Mouse (Mus musculus) kidney, embryonic 16.5 days (tissue): ENCODE results near the gene Vmn1r171. TPM values are rescaled to one million over a fixed set of nuclear protein-coding genes. Genes with fewer than 3 reads are reported as not detected.
"Not testable (repeated sequence)": the region's sequence is repeated elsewhere in the genome, so short reads cannot be mapped to it uniquely, and the experiment has no call there.

Source experiments
- ATAC-seq: fragments of 200-750 bp; cut with Nextera tagmentation; 2 replicates; pipeline ENCODE4 v1.8.0; 2017; ENCODE audit warnings: moderate TSS enrichment; ENCODE audit not compliant: low FRiP score, low TSS enrichment
- H3K27ac ChIP-seq: fragments of 300-500 bp; sonication (generic); 2 replicates; pipeline ENCODE4 v1.5.1; 2014; ENCODE audit warnings: low read length
- H3K27me3 ChIP-seq: fragments of 300-500 bp; sonication (generic); 2 replicates; pipeline ENCODE4 v1.6.1; 2014; ENCODE audit warnings: low read length, control low read depth, mixed read lengths; ENCODE audit not compliant: insufficient read depth
- H3K36me3 ChIP-seq: fragments of 300-500 bp; sonication (generic); 2 replicates; pipeline ENCODE4 v1.6.1; 2014; ENCODE audit warnings: low read length, control low read depth, mixed read lengths; ENCODE audit not compliant: insufficient read depth
- H3K4me1 ChIP-seq: fragments of 300-500 bp; sonication (generic); 2 replicates; pipeline ENCODE4 v1.6.1; 2014; ENCODE audit warnings: low read length, control low read depth, mixed read lengths; ENCODE audit not compliant: insufficient read depth
- H3K4me2 ChIP-seq: fragments of 300-500 bp; sonication (generic); replicated peaks from 2 replicates; pipeline ENCODE4 v1.6.1; 2014; ENCODE audit warnings: low read depth, low read length
- H3K4me3 ChIP-seq: fragments of 300-500 bp; sonication (generic); 2 replicates; pipeline ENCODE4 v1.5.1; 2014; ENCODE audit warnings: mild to moderate bottlenecking, low read length
- H3K9ac ChIP-seq: fragments of 300-500 bp; sonication (generic); replicated peaks from 2 replicates; pipeline ENCODE4 v1.6.1; 2014; ENCODE audit warnings: low read length
- H3K9me3 ChIP-seq: fragments of 300-500 bp; sonication (generic); 2 replicates; pipeline ENCODE4 v1.6.1; 2016; ENCODE audit warnings: low read length, control low read depth
- WGBS: fragments of 180-500 bp; shearing (Covaris S2); extraction: QIAGEN DNeasy Blood & Tissue Kit; methylation state at CpG from one replicate; pipeline ENCODE4 v1.1.7; 2014; 5-methylcytosine and 5-hydroxymethylcytosine counted together
- polyA plus RNA-seq: library from polyadenylated mRNA; unstranded; fragments of >200 nt; fragmentation: Nextera tagmentation; extraction: Ambion mirVana; gene quantifications from 2 replicates; pipeline ENCODE4 v1.2.1, GENCODE M21; 2015

Gene Vmn1r171
- polyA plus RNA-seq, result not detected in 2 replicates

GRCm38 (mm10) chr7:23630422-23630821 lies at the start of gene Vmn1r171:
TSS of gene Vmn1r171 (plus strand) at chr7:23630722.
- no peak within 1 kb of the TSS for H3K9ac ChIP-seq
- no peaks in the 10 kb centered on the region for H3K4me1 ChIP-seq
- no peak within 1 kb of the TSS for H3K4me2 ChIP-seq
- H3K27ac ChIP-seq, result no peak within 1 kb of the TSS
- H3K36me3 ChIP-seq, result no peaks in the 10 kb centered on the region
- no peak for ATAC-seq
- no peak within 1 kb of the TSS for H3K4me3 ChIP-seq
- no peaks in the 10 kb centered on the region for H3K27me3 ChIP-seq
- H3K9me3 ChIP-seq, result peaks cover 6% of the 10 kb centered on the region; the same call in 1 of the 2 replicates

GRCm38 (mm10) chr7:23605875-23606274 lies 24.6 kb upstream of the Vmn1r171 start, which contains the start of gene Vmn1r170:
TSS of gene Vmn1r170 (plus strand) at chr7:23606175.
- not testable (repeated sequence) for H3K27me3 ChIP-seq, H3K4me3 ChIP-seq, H3K9ac ChIP-seq, H3K4me1 ChIP-seq, H3K4me2 ChIP-seq, H3K9me3 ChIP-seq, H3K27ac ChIP-seq, ATAC-seq, H3K36me3 ChIP-seq
- WGBS, result 29% methylated on average over 1 of the region's 1 CpGs

- 69% methylated on average over 2 of the region's 2 CpGs for WGBS
- no peak within 1 kb of the TSS for H3K27ac ChIP-seq
- H3K4me1 ChIP-seq, result no peaks in the 10 kb centered on the region
- no peak within 1 kb of the TSS for H3K9ac ChIP-seq
- H3K4me3 ChIP-seq, result no peak within 1 kb of the TSS
- no peaks in the 10 kb centered on the region for H3K36me3 ChIP-seq
- no peaks in the 10 kb centered on the region for H3K9me3 ChIP-seq
- no peak within 1 kb of the TSS for H3K4me2 ChIP-seq
- no peak for ATAC-seq
- H3K27me3 ChIP-seq, result no peaks in the 10 kb centered on the region
Measured at GRCm38 (mm10) chr7:23658016-23658415, 27.5 kb downstream of the Vmn1r171 start, which contains the start of gene Vmn1r172. TSS of gene Vmn1r172 (plus strand) at chr7:23658316.

Other genes with a start within 250 kb of the Vmn1r171 start
- gene Nlrp5, start 244.8 kb upstream of the Vmn1r171 start, polyA plus RNA-seq, result not detected in 2 replicates
- gene Vmn1r167, start 123.5 kb upstream of the Vmn1r171 start, polyA plus RNA-seq, result not detected in 2 replicates
- not detected in 2 replicates for gene Vmn1r168, start 91.0 kb upstream of the Vmn1r171 start, polyA plus RNA-seq
- not detected in 2 replicates for gene Vmn1r169, start 55.2 kb upstream of the Vmn1r171 start, polyA plus RNA-seq
- not detected in 2 replicates for gene Vmn1r170, start 24.5 kb upstream of the Vmn1r171 start, polyA plus RNA-seq
- not detected in 2 replicates for gene Vmn1r172, start 27.6 kb downstream of the Vmn1r171 start, polyA plus RNA-seq
- not detected in 2 replicates for gene Vmn1r173, start 70.0 kb downstream of the Vmn1r171 start, polyA plus RNA-seq
- not detected in 2 replicates for gene Vmn1r174, start 121.5 kb downstream of the Vmn1r171 start, polyA plus RNA-seq
- not detected in 2 replicates for gene Vmn1r175, start 179.9 kb downstream of the Vmn1r171 start, polyA plus RNA-seq
- not detected in 2 replicates for gene Vmn1r176, start 206.7 kb downstream of the Vmn1r171 start, polyA plus RNA-seq
- not detected in 2 replicates for gene Vmn1r177, start 235.7 kb downstream of the Vmn1r171 start, polyA plus RNA-seq